Mouse (Mus musculus) bone marrow macrophage, adult 2 months (primary cell): ENCODE results near the gene Grm8.

Experiments used
- CTCF ChIP-seq: IDR thresholded peaks from 2 replicates; pipeline ENCODE4 v1.5.1; 2012; ENCODE audit warnings: low read depth, mild to moderate bottlenecking, low read length, moderate library complexity
- POLR2A ChIP-seq: IDR thresholded peaks from 2 replicates; pipeline ENCODE4 v1.6.1; 2012; ENCODE audit warnings: mild to moderate bottlenecking, low read depth, low read length, borderline replicate concordance

GRCm38 (mm10) chr6:28133206-28134063 lies 1.5 kb downstream of the Grm8 start:
- no peak for TF ChIP-seq CTCF
- TF ChIP-seq POLR2A = no peak
